Mouse (Mus musculus) adrenal gland, postnatal 10 days (tissue): ENCODE results near the gene Nos1. TPM values are rescaled to one million over a fixed set of nuclear protein-coding genes. Genes with fewer than 3 reads are reported as not detected.

Experiments used
- DNase-seq: peaks from one replicate; pipeline ENCODE4 v3.0.0; 2021; ENCODE audit warnings: mixed read lengths
- total RNA-seq, 2 experiments: library from RNA; stranded (reverse); gene quantifications; 2 replicates each; pipeline ENCODE4 v1.2.3; 2021

Nos1 gene
- total RNA-seq, 2 experiments from 2014 or later, result 1.0 to 4.2 TPM

DNA sequence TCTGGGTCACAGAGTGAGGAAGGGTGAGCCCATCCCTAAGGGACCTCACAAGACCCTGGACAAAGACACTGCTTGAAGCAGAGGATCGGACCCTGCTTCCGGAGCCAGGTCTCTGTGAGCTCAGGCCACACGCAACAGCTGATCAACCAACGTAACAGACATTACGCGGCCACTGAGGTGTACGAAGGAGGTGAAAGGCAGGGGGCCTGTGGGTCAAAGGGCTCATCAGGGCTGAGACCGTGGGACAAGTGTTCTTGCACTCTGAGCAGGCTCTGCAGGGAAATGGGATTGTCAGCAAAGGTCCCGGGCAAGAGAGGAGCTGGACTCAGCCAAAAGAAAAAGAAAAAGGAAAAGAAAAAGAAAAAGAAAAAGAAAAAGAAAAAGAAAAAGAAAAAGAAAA is 186.1 kb downstream of the Nos1 start:
- no peak for DNase-seq

DNA sequence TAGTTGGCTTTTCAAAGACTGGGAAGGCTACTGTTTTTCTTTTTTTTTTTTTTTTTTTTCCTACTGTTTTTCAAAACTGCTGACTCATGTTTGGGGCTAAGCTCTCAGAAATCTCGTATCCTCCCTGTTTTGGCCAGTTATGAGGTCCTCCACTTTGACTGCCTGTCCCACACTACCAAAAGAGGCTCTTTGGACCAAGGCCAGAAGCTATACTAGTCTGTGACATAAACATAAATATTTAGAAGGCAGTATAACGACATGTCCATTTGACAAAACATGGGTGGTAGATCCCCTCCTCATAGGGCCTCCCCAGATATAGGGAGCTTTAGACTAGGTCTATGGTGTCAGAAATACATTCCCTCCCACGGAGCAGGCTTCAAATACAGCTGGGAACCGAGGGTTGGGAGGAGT is 186.8 kb downstream of the Nos1 start:
- DNase-seq, result no peak

DNA sequence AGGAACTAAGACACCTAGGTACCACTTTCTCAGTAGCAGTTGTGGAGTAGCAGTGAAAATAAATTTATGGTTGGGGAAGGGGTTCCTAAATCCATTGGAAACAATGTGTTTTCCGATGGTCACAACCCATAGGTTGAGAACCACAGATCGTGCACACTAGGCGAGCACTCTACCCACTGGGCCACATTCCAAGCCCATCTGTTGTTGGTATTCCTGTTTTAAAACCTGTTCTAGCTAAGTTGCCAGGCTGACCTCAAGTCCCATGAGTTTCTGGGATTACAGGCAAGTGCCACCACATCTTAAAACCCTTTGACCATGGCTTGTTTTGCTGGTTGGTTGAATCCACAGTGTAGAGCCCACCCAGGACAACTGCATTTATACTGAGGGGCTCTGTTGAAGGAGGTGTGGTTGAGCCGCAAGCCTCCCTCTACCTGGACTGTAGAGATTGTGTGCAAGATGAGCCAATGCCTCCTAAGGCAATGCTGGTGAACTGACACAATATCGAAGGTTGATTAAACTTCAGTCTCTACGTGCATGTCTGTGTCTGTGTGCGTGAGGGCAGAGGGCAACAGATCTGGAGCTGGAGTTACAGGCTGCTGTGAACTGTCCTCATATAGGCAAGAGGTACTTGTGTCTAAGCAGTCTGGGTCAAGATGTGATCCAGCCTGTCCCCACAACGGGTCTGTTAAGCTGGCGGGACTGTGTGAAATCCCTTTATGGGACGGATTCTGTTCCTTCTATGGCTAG is 189.0 kb downstream of the Nos1 start:
- DNase-seq, result no peak

DNA sequence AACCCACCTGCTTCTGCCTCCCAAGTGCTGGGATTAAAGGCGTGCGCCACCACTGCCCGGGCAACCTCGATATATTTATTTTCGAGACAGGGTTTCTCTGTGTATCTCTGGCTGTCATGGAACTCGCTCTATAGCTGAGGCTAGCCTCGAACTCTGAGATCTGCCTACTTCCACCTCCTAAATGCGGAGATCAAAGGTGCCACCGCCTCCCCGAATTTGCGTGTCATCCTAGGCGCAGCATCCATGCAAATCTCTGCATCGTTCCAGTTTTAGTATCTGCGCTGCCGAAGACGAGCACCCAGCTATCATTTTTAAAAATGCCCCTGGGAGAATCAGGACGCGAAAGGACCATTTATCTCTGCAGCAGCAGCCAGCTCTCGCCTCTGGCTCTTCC is 195.4 kb downstream of the Nos1 start:
- DNase-seq, result no peak

DNA sequence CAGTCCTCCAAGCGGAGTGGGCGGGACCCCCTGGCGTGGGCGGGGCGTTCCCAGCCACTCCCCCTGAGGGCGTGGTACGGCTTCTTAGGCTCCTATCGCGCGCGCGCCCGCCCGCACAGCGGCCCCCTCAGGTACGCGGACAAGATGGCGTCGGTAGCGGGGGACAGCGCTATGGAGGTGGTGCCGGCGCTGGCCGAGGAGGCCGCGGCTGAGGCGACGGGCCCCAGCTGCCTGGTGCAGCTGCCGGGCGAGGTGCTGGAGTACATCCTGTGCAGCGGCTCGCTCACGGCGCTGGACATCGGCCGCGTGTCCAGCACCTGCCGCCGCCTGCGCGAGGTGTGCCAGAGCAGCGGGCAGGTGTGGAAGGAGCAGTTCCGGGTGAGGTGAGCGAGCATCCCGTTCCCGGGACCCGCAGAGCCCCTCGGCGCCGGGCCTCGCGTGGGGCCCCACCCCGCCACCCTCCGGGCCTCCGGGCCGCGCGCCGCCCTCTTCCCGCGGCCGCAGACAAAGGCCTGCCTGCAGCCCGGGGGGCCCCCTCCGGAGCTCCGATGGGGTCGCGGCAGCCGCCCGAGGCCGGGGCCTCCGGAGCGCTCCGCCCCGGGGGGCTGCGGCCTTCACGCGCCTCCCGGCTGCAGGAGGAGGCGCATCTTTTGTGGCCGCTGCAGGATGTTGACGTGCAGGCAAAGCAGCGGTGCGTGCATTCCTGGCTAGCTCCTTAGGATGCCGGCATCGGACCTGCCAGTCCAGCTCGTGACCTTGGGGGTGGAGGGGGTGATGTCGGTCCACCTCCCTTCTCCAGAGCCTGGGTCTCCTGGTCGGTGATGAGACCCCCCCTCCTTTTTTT is 196.0 kb downstream of the Nos1 start, which contains the start of gene Fbxo21:
TSS of gene Fbxo21 (plus strand) at position 74 of the 844 bp plus-strand sequence.
- peak; percentile 100 for DNase-seq

DNA sequence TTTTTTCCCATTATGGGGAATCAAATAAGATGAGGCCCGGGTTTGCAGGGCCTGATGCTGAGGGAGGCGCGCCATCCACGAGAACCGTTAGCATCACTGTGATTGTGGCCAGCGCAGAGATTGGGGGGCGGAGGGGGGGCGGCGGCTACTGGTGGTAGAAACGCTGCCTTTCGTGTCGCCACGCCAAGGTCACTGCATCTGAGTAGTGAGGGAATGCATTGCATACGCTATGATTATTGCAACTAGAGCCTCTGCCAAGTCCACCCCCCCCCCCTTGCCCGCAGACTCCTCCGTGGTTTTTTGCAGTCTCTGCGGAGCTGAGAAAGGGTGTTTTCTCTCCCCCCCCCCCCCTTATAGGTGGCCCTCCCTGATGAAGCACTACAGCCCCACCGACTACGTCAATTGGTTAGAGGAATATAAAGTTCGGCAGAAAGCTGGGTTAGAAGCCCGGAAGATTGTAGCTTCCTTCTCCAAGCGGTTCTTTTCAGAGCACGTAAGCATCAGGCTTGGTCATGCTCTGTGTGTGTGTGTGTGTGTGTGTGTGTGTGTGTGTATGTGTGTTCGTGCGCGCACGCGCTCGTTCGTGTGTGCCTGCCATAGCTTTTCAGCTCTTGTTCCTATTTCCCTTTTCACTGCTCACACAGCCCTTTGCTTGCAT is 196.8 kb downstream of the Nos1 start:
- peak; percentile 54 for DNase-seq

DNA sequence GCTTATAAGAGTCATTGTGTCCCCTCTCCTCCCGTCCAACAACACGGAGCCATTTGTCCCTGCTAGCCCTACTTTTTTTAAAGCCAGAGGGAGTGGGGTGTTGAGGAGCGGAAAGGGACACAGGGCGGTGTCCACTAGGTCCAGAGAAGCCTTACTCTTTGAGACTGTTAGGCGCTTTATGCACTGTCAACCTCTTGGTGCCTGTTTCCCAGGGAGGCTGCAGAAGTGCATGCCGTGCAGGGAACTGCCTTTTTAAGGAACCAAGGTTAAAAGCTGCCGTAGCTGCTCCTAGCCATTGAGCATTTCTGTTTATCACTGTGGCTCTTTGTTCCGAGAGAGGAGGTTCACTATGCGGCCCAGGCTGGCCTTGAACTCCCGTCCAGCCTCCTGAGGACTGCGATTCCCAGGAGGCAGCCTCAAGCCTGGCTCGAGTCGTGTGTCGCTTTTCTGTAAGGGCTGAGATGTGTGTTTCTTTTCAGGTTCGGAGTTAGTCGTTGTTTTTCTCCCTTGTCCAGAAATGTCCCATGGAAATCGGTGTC is 197.4 kb downstream of the Nos1 start:
- peak; percentile 61 for DNase-seq

DNA sequence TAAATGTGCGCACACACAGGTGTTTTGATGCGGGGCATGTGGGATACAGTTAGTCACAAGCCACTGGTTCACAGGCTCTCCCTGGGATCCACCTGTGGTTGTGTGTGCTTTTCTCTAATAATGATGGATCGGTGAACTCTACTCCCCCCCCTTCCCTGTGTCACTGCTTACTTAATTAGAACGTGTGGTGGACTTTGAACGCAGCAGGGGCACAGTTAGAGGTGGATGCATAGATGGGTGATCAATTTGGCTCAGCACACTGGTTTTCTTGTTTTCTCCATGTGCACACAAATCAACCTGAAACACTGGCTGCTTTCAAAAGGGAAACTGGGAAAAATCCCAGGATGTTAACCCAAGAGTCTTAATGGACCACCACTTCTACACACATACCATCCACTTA is 198.2 kb downstream of the Nos1 start:
- no peak for DNase-seq

DNA sequence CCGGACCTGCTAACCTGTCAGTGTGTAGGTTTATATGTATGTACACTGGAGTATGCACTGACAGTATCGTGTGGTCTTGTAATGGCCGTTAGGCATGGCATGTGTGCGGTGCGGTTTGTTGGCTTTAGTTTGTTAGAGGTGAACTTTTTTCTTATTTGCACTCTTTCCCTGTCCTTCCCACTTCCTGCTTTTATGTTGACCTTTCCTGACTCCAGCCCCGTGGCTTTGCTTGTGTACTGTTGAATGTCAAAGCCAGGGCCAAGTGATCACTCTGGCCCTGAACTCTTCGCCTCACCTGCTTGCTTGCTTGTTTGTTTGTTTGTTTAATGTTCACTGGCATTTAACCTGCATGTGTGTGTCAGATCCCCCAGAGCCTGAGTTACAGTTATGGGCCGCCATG is 200.1 kb downstream of the Nos1 start:
- DNase-seq, result no peak

DNA sequence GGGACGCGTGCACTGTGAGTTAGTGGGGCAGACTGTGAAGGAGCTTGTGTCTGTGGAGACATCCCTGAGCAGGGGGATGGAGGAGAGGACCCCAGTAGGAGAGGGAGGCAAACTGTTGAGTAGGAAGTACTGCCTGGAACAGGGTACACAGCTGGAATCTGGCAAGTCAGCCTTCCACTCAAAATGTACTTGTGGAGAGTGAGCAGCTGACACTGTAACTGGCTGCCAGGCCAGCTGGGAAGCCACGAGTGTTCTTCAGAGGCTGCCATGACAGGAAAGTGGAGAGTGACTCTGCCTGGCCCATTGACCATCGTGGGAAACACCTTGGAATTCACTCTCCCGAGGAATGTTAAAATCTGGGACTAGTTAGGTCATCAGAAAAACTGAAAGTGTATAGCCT is 201.1 kb downstream of the Nos1 start:
- DNase-seq, result no peak

DNA sequence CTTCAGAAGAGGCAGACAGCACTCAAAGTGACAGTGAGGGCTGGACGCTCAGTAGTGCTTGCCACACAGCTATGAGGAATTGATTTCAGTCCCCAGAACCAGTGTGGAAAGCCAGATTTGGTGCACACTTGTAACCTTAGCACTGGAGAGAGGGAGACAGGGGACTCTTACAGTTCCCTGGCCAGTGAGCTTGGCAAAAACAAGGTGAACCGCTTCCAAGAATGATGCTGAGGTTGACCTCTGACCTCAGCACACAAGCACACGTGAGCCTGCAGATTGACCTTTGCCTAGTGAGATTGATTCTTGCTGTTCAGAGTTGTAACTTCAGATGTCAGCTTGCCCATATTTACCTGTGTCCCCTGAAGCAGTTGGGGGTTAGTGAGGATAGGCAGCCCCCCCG is 205.5 kb downstream of the Nos1 start:
- peak; percentile 65 for DNase-seq

DNA sequence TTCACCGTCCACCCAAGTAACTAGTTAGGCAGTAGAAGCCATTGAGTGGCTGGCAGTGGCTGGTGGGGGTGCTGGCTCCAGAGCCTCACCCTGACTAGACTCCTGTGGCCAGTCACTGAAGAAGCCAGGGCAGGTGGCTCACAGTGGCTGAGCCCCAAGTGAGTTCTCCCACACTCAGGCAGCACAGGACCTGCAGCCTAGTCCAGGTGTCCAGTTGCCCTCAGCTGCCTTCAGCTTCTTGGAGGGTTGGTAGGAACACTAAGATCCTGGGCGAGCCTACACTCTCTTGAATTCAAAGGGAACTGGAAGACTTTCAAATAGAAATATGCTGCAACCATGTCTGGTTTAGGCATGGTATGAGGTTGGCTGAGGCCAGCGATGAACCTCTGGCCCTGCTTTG is 207.1 kb downstream of the Nos1 start:
- DNase-seq, result no peak

DNA sequence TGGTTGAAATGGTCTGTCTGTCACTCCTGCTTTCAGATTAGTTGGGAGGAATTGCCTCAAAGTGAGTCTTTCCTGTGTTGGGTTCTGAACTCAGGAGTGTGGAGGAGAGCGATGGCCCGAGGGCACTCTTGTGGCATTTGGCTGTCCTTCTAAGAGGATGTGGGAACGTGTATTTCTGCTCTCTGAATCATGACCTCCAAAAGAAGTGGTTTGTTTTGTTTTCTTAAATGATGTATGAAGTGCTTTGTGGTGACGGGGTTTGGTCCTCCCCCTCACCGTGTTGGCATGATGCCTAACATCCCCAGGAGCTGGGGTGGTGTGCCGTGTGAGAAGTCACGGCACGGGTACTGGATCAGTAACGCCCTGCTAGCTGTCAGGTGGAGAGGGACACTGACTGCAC is 207.5 kb downstream of the Nos1 start:
- no peak for DNase-seq

DNA sequence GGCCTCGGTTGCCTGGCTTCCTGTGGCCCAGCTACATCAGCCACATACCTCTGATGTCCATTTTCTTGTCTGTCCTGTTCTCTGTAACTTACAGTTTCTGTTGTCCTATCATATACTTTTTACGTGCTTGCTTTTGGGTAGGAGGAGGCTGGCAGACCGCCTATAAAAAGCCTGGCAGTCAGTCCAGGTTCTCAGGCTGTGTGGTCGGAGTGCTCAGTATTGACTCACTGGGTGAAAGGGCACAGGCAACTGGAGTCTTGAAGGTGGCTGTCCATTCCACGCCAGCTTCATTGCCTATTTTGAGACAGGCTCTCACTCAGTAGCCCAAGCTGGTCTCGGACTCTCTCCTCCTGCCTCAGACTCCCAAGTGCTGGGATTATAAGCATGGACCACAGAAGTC is 208.9 kb downstream of the Nos1 start:
- peak; percentile 73 for DNase-seq

DNA sequence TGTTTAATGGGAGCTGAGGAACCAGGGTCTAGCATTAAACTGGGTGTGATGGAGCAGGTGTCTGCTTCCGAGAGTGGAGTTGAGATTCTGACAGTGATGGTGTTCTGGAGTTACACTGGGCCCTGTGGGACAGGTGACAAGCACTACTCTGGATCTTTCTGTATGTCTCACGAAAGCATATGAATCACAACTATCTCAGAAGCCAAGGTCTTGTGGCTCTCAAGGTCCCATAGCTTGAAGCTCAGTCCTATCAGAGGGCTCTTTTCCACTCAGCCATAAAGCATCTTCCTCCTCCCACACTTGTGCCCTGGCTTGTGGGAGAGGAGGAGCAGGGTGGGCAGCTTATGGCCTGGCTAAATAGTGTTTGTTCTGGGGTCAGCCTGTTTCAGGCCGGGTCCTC is 210.1 kb downstream of the Nos1 start:
- DNase-seq, result no peak

DNA sequence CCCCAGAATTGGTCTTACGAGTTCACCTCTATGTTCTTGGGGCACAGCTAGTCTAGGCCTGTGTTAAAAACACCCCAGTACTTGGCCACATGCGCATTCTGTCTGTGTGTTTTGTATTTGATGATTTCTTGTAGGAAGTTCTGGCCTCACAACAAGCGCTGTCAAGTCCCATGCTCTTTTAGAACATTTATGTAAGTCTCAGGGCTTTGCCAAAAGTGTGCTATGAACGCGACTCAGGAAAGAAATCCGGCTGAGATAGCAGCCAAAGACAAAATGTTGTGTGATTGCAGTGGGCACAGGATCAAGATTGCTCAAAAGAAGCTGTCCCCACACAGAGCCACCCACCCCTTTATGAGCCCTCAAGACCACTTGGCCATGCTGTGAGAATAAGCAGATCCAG is 212.7 kb downstream of the Nos1 start:
- DNase-seq, result no peak

DNA sequence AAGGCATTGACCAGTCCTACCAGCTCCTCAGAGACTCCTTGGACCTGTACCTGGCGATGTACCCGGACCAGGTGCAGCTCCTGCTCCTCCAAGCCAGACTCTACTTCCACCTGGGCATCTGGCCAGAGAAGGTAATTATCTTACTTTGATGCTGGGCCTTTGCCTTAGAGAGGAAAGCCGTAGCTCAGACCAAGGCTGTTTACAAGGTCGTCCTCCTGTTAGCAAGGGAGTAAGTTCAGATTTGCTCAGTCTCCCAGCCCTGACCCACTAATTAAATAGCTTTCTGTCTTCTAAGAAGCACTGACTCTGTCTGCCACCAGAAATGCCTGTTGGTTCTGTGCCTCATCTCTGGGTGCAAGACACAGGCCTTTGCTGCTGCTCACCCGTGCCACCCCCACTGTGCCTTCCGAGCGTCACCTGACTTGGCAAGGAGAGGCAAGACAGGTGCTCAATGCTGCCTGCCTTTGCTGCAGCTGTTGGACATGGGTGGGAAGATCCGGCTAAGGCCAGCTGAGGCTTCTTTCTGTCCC is 214.6 kb downstream of the Nos1 start:
- peak; percentile 55 for DNase-seq

DNA sequence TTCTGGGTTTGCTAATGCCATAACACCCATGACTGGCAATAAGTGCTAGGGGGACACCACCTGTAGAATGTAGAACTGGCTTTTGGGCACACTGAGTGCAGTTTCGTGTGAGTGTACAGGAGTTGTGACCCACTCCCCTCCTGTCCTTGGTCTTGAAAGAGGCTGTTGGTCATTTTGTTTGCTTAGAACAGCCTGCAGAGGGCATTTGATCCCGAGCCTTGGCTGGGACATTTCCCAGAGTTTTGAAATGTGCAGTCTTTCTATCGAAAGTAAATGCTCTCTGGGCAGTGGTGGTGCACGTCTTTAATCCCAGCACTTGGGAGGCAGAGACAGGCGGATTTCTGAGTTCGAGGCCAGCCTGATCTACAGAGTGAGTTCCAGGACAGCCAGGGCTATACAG is 215.1 kb downstream of the Nos1 start:
- no peak for DNase-seq

DNA sequence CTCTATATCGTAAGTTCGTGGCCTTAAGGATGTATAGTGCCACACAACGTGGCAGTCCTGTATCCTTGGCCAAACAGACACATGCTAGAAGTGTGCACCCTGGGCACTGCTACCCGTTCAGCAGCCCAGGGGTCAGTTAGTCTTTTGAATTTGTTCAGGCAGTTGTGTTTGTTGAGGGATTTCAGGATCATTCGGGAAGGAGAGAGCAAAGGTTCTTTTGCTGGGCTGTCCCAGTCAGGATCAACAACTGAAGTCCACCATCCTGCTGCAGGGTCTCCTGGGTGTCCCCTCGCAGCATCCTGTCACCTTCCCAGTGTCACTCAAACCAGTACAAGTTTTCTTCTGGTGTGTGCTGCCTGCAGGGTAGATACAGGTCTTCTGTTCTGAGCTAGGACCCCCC is 215.7 kb downstream of the Nos1 start:
- DNase-seq, result no peak

DNA sequence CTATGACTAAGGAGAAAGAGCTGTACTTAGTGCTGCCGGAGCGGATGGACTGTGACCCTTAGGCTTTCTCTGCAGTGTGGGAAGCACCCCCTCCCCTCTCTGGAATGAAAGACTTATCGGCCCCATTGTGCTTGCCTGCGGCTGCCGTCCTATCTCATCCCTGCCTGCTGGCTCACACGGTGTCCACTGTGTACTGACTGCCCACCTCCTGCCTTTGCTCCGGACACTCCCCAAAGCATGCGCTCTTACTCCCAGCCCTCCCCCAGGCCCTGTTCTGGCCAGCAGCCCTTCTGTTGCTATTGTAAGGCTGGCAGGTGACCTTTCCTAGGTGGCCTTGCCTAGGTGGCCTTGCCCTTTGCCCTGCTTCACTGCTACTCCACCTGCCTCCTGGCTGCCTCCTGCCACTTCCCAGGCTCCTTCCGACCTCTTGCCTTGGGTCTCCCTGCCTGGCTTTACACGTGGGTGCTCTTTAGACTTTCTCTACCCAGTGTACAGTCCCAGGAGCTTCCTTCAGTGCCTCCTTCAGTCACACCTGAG is 216.7 kb downstream of the Nos1 start:
- DNase-seq, result no peak

DNA sequence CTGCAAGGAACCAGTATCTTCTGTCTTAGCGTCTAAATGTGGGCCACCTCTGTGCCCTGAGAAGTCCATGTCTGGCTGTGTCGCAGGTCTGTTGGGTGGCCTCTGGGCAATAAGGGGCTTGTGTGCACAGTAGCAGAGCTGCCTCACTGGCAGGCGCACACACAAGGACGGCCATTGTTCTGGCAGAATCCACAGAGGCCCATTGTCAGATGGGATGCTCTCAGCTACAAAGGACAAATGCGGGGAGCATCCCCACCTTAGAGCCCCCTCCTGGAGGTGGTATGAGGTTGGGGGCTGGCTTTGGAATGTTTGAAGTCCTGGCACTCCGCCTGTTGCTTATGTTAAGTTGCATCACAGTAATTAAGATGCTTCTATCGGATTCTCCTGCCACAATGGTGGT is 218.2 kb downstream of the Nos1 start:
- DNase-seq, result no peak

DNA sequence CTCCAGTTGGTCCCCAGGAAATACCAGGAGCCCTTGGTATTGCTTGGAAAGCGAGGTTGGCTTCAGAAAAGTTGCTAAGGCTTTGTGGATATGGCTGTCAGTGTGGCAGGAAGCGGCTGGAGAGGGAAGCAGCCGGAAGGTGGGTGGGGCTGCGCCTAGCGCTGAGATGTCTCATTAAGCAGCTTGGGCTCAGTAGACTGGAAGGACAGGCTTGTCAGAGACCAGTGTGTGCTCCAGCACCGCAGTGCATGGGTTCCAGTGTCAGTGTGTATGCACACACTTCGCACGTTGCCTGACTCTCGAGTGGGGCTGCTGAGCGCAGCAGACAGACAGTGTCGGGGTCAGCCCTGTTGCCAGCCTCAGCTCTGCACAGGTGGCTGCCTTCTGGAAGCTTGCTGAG is 218.8 kb downstream of the Nos1 start:
- no peak for DNase-seq
